Mouse (Mus musculus) embryonic facial prominence, embryonic 14.5 days (tissue): ENCODE measurements around the gene Hpdl. TPM values are rescaled to one million over a fixed set of nuclear protein-coding genes. Genes with fewer than 3 reads are reported as not detected.

Experiments
- polyA plus RNA-seq: library from polyadenylated mRNA; unstranded; fragments of >200 nt; fragmentation: Nextera tagmentation; extraction: Ambion mirVana; gene quantifications from 2 replicates; pipeline ENCODE4 v1.2.1, GENCODE M21; 2014

The Hpdl gene
- polyA plus RNA-seq, 1 experiment from 2014 or later: 1.2 TPM

Other genes starting within 250 kb of the Hpdl start
- 4.2 and 8.0 TPM in 2 replicates for gene Ccdc17, start 225.1 kb downstream of the Hpdl start, polyA plus RNA-seq
- gene Nasp, start 193.8 kb downstream of the Hpdl start, polyA plus RNA-seq: 99.2 and 113 TPM in 2 replicates
- 762 and 846 TPM in 2 replicates for gene Akr1a1, start 170.0 kb downstream of the Hpdl start, polyA plus RNA-seq
- 1,105 and 1,130 TPM in 2 replicates for gene Prdx1, start 136.2 kb downstream of the Hpdl start, polyA plus RNA-seq
- 8.2 and 10.5 TPM in 2 replicates for gene Mmachc, start 113.3 kb downstream of the Hpdl start, polyA plus RNA-seq
- 24.2 and 24.8 TPM in 2 replicates for gene Ccdc163, start 113.2 kb downstream of the Hpdl start, polyA plus RNA-seq
- 6.2 and 8.5 TPM in 2 replicates for gene Tesk2, start 100.8 kb downstream of the Hpdl start, polyA plus RNA-seq
- 29.8 and 32.2 TPM in 2 replicates for gene Toe1, start 14.1 kb downstream of the Hpdl start, polyA plus RNA-seq
- 8.2 and 10.2 TPM in 2 replicates for gene Mutyh, start 14.0 kb downstream of the Hpdl start, polyA plus RNA-seq
- 0.51 and 0.54 TPM in 2 replicates for gene Zswim5, start 55.7 kb upstream of the Hpdl start, polyA plus RNA-seq
- gene Urod, start 172.7 kb upstream of the Hpdl start, polyA plus RNA-seq: 74.0 and 77.1 TPM in 2 replicates
- 9.1 and 9.8 TPM in 2 replicates for gene Hectd3, start 173.6 kb upstream of the Hpdl start, polyA plus RNA-seq
- gene Eif2b3, start 197.7 kb upstream of the Hpdl start, polyA plus RNA-seq: 38.6 and 48.4 TPM in 2 replicates